Mouse (Mus musculus): ENCODE measurements around the gene Ccdc51.

DNA sequence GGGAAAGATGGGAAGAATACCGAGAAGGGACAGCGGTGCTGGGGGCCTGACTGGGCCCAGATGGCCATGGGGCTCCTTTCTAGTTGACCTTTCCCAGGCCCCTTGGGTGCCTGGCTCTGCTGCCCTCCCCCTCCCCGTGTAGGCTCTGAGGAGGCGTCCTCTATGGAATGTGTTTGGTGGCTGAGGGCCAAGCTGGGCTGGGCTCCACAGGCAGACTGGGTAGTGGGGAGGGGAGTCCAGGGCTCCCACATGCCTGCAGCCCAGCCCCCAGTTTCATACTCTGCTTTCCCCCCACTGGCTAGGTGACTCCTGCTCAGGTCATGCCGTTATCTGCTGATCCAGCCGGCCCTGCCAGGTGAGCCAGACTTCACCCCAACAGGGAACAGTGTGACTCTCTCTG, 16.7 kb downstream of the Ccdc51 start:
- TF ChIP-seq CTCF (IDR thresholded peaks at IDR 0.05; ENCODE audit: insufficient read depth, low read depth, low read length) (no peak), POLR2A (IDR thresholded peaks at IDR 0.05; ENCODE audit: insufficient read depth, low read depth, low read length) (no peak)

All from olfactory bulb, adult 2 months (tissue).